Mouse (Mus musculus) heart, adult 2 months (tissue): Measurements from ENCODE around the gene Rom1.
"Not testable (repeated sequence)": the region's sequence is repeated elsewhere in the genome, so short reads cannot be mapped to it uniquely, and the experiment has no call there.

Source experiments
- CTCF ChIP-seq: fragments of 200-600 bp; IDR thresholded peaks from 2 replicates; pipeline ENCODE4 v1.8.1; 2022; ENCODE audit warnings: antibody characterized with exemption, mild to moderate bottlenecking, moderate library complexity
- EP300 ChIP-seq: fragments of 200-500 bp; IDR thresholded peaks from 2 replicates; pipeline ENCODE4 v1.6.1; 2011; ENCODE audit warnings: low read depth, low read length, control low read depth; ENCODE audit not compliant: insufficient read depth

GRCm38 (mm10) chr19:8972491-8972890 lies 43.3 kb upstream of the Rom1 start:
- TF ChIP-seq EP300, CTCF: not testable (repeated sequence)
